12 mouse cellular contexts compared by ENCODE assay signal in the genomic region with DNA sequence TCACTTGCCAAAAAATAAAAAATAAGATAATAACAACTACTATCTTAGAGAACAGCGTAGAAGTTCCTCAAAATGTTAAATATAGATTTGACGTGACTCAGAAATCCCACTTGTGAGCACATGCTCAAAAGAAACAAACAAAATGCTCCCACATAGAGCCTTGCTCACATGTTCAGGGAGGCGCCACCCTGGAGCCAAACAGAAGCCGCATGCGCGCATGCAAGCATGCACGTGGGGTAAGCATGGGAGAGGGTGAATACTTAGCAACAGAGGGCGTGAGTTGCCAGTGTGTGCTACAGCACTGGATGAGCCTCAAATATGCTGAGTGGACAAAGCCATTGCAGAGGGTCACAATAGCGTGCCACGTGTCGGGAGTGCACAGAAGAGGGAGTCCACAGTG. TPM values are rescaled to one million over a fixed set of nuclear protein-coding genes. Genes with fewer than 3 reads are reported as not detected.
DNase-seq lines count a peak whose midpoint lies in the region; ATAC-seq and TF ChIP-seq lines count a peak whose summit lies in the region.
"Had no signal": no experiment of that assay in that cellular context is flagged by ENCODE, and none has a peak within 500 bp of the region (broad histone marks: within the 10 kb centered on the region; RNA-seq: fewer than 3 reads in every experiment).

No protein-coding gene starts in this region.

- no peak overlapping the region for H3K4me2 ChIP-seq in stomach, postnatal 0 days (replicated peaks; ENCODE audit: low read depth)
- H3K4me2 ChIP-seq: heart, embryonic 15.5 days had no signal

- H3K36me3 ChIP-seq in stomach, postnatal 0 days (ENCODE audit: control insufficient read depth, insufficient read depth, low read length) = no peaks in the 10 kb centered on the region
- H3K36me3 ChIP-seq: heart, embryonic 15.5 days had no signal

- DNase-seq in frontal cortex, postnatal 25 days (ENCODE audit: low spot score in 2 of 2) = no peak
- peak; percentile 47 for DNase-seq in lung, postnatal 25 days (ENCODE audit: low spot score)
- no peak for DNase-seq in lung, postnatal 14 days
- DNase-seq in left cerebral cortex, postnatal 25 days (ENCODE audit: low spot score in 2 of 2) = peak; percentile 60 to 83
- DNase-seq in stomach, postnatal 0 days (ENCODE audit: low spot score) = no peak
- DNase-seq in B cell, adult 2 months = no peak
- DNase-seq in adrenal gland, adult (ENCODE audit: inconsistent age in 2 of 2, low spot score in 1 of 2) = no peak
- DNase-seq: cerebellum, adult 11 months; kidney, adult 18-20 months had no signal

- ATAC-seq in frontal cortex, adult (ENCODE audit: low TSS enrichment) = peak; percentile 88
- peak; percentile 49 for ATAC-seq in stomach, postnatal 0 days (ENCODE audit: low FRiP score, low TSS enrichment)

- WGBS in stomach, postnatal 0 days = 65% methylated on average over 11 of the region's 11 CpGs

- no peaks in the 10 kb centered on the region; the same call in 1 of the 2 replicates for H3K4me1 ChIP-seq in stomach, postnatal 0 days (replicated peaks; ENCODE audit: control insufficient read depth, insufficient read depth)

- TF ChIP-seq EP300 in stomach, postnatal 0 days (optimal IDR thresholded peaks at IDR 0.05) = no peak

- intact Hi-C loops in left cerebral cortex, postnatal 25 days (cut with DNase I) = no loop called here

- H3K27me3 ChIP-seq in stomach, postnatal 0 days (ENCODE audit: control insufficient read depth, insufficient read depth, low read length) = no peaks in the 10 kb centered on the region
- H3K27me3 ChIP-seq: heart, embryonic 15.5 days had no signal

- H3K27ac ChIP-seq in stomach, postnatal 0 days (replicated peaks) = no peak overlapping the region
- H3K27ac ChIP-seq: heart, embryonic 15.5 days had no signal

- no peak overlapping the region for H3K9ac ChIP-seq in stomach, postnatal 0 days (ENCODE audit: low read length)
- H3K9ac ChIP-seq: heart, embryonic 15.5 days had no signal

- H3K9me3 ChIP-seq in stomach, postnatal 0 days (ENCODE audit: control insufficient read depth, low read length) = no peaks in the 10 kb centered on the region
- H3K9me3 ChIP-seq: heart, embryonic 15.5 days had no signal

- no peak overlapping the region for H3K4me3 ChIP-seq in stomach, postnatal 0 days (ENCODE audit: low read depth, low read length)
- H3K4me3 ChIP-seq: heart, embryonic 15.5 days; myocyte had no signal

- TF ChIP-seq CTCF in stomach, postnatal 0 days (IDR thresholded peaks at IDR 0.05; ENCODE audit: low read depth) = no peak

RNA-seq across cellular contexts. Expression of gene Engase, which starts 19.7 kb away (rescaled TPM):
- total RNA-seq in left cerebral cortex, postnatal 25 days (2021) = 10 to 100 TPM; 10.3 to 10.6 TPM
- 12.6 and 13.7 TPM in 2 replicates for polyA plus RNA-seq in stomach, postnatal 0 days (2015; fragmentation: Nextera tagmentation; extraction: Ambion mirVana)

RNA-seq across cellular contexts. Expression of gene C1qtnf1, which starts 28.9 kb away (rescaled TPM):
- total RNA-seq in left cerebral cortex, postnatal 25 days (2021) = 1 to 10 TPM; 3.6 to 4.2 TPM
- 9.0 and 11.0 TPM in 2 replicates for polyA plus RNA-seq in stomach, postnatal 0 days (2015; fragmentation: Nextera tagmentation; extraction: Ambion mirVana)

RNA-seq across cellular contexts. Expression of gene Cant1, which starts 38.1 kb away (rescaled TPM):
- total RNA-seq in left cerebral cortex, postnatal 25 days (2021) = 10 to 100 TPM; 37.4 to 40.7 TPM
- 32.3 and 33.9 TPM in 2 replicates for polyA plus RNA-seq in stomach, postnatal 0 days (2015; fragmentation: Nextera tagmentation; extraction: Ambion mirVana)

RNA-seq across cellular contexts. Expression of gene Lgals3bp, which starts 55.0 kb away (rescaled TPM):
- total RNA-seq in left cerebral cortex, postnatal 25 days (2021) = 10 to 100 TPM; 14.2 to 15.2 TPM
- polyA plus RNA-seq in stomach, postnatal 0 days (2015; fragmentation: Nextera tagmentation; extraction: Ambion mirVana) = 142 and 144 TPM in 2 replicates

Comparison
In these comparisons a context has a peak if more than half of its experiments do, and no peak if none do; other contexts are left out.
1. DNase-seq: peak in lung, postnatal 25 days (single experiment) and left cerebral cortex, postnatal 25 days (2 of 2); none in frontal cortex, postnatal 25 days (0 of 2), lung, postnatal 14 days (single experiment), stomach, postnatal 0 days (single experiment), B cell, adult 2 months (0 of 2) and adrenal gland, adult (0 of 2).